Mouse (Mus musculus): ENCODE results near the gene Stpg1. TPM values are rescaled to one million over a fixed set of nuclear protein-coding genes. Genes with fewer than 3 reads are reported as not detected.
A peak's percentile ranks its signal among the peaks of the same experiment; 100 is the strongest.

The Stpg1 gene
- polyA plus RNA-seq, 1 experiment from 2014 or later, result 0.21 TPM

GRCm38 (mm10) chr4:135493691-135494520, 684 bp upstream of the Stpg1 start:
- peak overlapping the region; percentile 58; the same call in 1 of the 2 replicates for H3K9ac ChIP-seq (replicated peaks)
- H3K4me2 ChIP-seq, result peak overlapping the region; percentile 97
- H3K9me3 ChIP-seq, result no peaks in the 10 kb centered on the region
- ATAC-seq (ENCODE audit: insufficient number of reproducible peaks, insufficient read depth, low FRiP score, low TSS enrichment, low read depth), result no peak
- peak overlapping the region; percentile 63 for H3K4me3 ChIP-seq (replicated peaks)
- peaks cover 18% of the 10 kb centered on the region for H3K4me1 ChIP-seq (replicated peaks)
- H3K36me3 ChIP-seq, result peaks cover 9% of the 10 kb centered on the region
- no peak overlapping the region for H3K27ac ChIP-seq
- WGBS, result 2% methylated on average over 33 of the region's 33 CpGs
- peaks cover 21% of the 10 kb centered on the region; the same call in 1 of the 2 replicates for H3K27me3 ChIP-seq

- Histone ChIP-seq H3K9me3 (peaks cover under 1% of the 10 kb centered on the region), H3K27ac (no peak overlapping the region), H3K36me3 (peaks cover 4% of the 10 kb centered on the region; the same call in 1 of the 2 replicates), H3K4me3 (replicated peaks) (peak overlapping the region; percentile 63), H3K9ac (replicated peaks) (no peak overlapping the region), H3K4me2 (peak overlapping the region; percentile 97), H3K4me1 (replicated peaks) (peaks cover 18% of the 10 kb centered on the region), H3K27me3 (peaks cover 21% of the 10 kb centered on the region; the same call in 1 of the 2 replicates)
- WGBS, result 17% methylated on average over 9 of the region's 9 CpGs
- no peak for ATAC-seq (ENCODE audit: insufficient number of reproducible peaks, insufficient read depth, low FRiP score, low TSS enrichment, low read depth)
Measured at GRCm38 (mm10) chr4:135495397-135495791, 804 bp downstream of the Stpg1 start.

- no peak overlapping the region for H3K4me3 ChIP-seq (replicated peaks)
- 17% methylated on average over 18 of the region's 18 CpGs for WGBS
Measured at GRCm38 (mm10) chr4:135495810-135496209, 1.2 kb downstream of the Stpg1 start.

DNA sequence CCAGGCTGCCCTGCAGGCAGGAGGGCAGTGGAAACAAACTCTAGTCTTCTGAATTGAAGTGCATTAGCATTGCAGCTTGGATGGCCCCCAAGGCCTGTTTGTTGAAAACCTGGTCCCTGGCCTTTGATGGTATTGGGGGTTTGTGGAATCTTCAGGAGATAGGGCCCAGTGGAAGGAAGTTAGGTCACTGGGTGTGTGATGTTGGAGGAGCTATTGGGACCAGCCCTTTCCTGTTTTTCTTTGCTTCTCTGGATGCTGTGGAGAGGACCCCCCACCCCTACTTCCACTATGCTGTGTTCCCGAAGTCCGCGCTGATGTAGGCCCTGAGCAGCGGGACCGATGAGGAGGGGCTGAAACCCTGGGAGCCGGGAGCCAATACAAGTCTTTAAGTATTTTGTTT, 3.5 kb downstream of the Stpg1 start:
- Histone ChIP-seq H3K4me3 (replicated peaks) (no peak overlapping the region), H3K27ac (no peak overlapping the region), H3K9me3 (peaks cover 8% of the 10 kb centered on the region), H3K36me3 (no peaks in the 10 kb centered on the region), H3K27me3 (peaks cover 17% of the 10 kb centered on the region; the same call in 1 of the 2 replicates), H3K4me1 (replicated peaks) (peaks cover 21% of the 10 kb centered on the region), H3K9ac (replicated peaks) (no peak overlapping the region), H3K4me2 (no peak overlapping the region)
- ATAC-seq (ENCODE audit: insufficient number of reproducible peaks, insufficient read depth, low FRiP score, low TSS enrichment, low read depth), result no peak
- 84% methylated on average over 6 of the region's 6 CpGs for WGBS

More at GRCm38 (mm10) chr4:135495810-135496209, 1.2 kb downstream of the Stpg1 start:
- peak overlapping the region; percentile 97 for H3K4me2 ChIP-seq
- no peak overlapping the region for H3K27ac ChIP-seq
- H3K36me3 ChIP-seq, result no peaks in the 10 kb centered on the region
- H3K9ac ChIP-seq (replicated peaks), result no peak overlapping the region
- peaks cover 18% of the 10 kb centered on the region for H3K4me1 ChIP-seq (replicated peaks)
- H3K27me3 ChIP-seq, result peaks cover 21% of the 10 kb centered on the region; the same call in 1 of the 2 replicates
- H3K9me3 ChIP-seq, result peaks cover 5% of the 10 kb centered on the region
- ATAC-seq (ENCODE audit: insufficient number of reproducible peaks, insufficient read depth, low FRiP score, low TSS enrichment, low read depth), result no peak

- no peak for ATAC-seq (ENCODE audit: insufficient number of reproducible peaks, insufficient read depth, low FRiP score, low TSS enrichment, low read depth)
- Histone ChIP-seq H3K36me3 (no peaks in the 10 kb centered on the region), H3K4me1 (replicated peaks) (peaks cover 14% of the 10 kb centered on the region), H3K27me3 (peaks cover 11% of the 10 kb centered on the region; the same call in 1 of the 2 replicates), H3K9ac (replicated peaks) (no peak overlapping the region), H3K9me3 (peaks cover 8% of the 10 kb centered on the region), H3K4me3 (replicated peaks) (no peak overlapping the region), H3K27ac (no peak overlapping the region), H3K4me2 (no peak overlapping the region)
- 76% methylated on average over 3 of the region's 3 CpGs for WGBS
Measured at GRCm38 (mm10) chr4:135499831-135500230, 5.2 kb downstream of the Stpg1 start.

- H3K36me3 ChIP-seq, result no peaks in the 10 kb centered on the region
- ATAC-seq (ENCODE audit: insufficient number of reproducible peaks, insufficient read depth, low FRiP score, low TSS enrichment, low read depth), result no peak
- 66% methylated on average over 4 of the region's 4 CpGs for WGBS
- H3K4me1 ChIP-seq (replicated peaks), result peaks cover 3% of the 10 kb centered on the region; the same call in 1 of the 2 replicates
- H3K27me3 ChIP-seq, result no peaks in the 10 kb centered on the region
- H3K9ac ChIP-seq (replicated peaks), result no peak overlapping the region
- no peak overlapping the region for H3K4me3 ChIP-seq (replicated peaks)
- peaks cover 8% of the 10 kb centered on the region for H3K9me3 ChIP-seq
- H3K4me2 ChIP-seq, result no peak overlapping the region
- no peak overlapping the region for H3K27ac ChIP-seq
Measured at GRCm38 (mm10) chr4:135501587-135501986, 7.0 kb downstream of the Stpg1 start.

DNA sequence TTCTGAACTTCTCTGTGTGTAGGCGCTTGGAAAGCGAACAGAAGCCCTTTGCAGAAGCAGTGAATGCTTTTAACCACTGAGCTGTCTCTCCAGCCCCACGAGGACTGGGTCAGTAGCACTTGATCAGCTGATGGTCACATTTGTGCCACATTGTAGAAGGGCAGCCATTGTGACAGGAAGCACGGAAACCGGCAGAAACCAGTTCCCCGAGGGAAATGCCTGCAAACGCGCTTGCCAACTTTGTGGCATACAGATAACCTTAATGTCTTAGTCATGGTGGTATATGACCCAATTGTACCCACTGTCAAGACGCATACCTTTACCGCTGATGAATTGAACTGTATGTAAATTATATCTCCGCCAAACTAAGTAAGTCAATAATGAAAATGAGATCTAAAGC, 11.2 kb downstream of the Stpg1 start:
- H3K4me2 ChIP-seq, result no peak overlapping the region
- no peak overlapping the region for H3K9ac ChIP-seq (replicated peaks)
- ATAC-seq (ENCODE audit: insufficient number of reproducible peaks, insufficient read depth, low FRiP score, low TSS enrichment, low read depth), result no peak
- H3K4me1 ChIP-seq (replicated peaks), result peaks cover 22% of the 10 kb centered on the region
- H3K9me3 ChIP-seq, result peaks cover 3% of the 10 kb centered on the region; the same call in 1 of the 2 replicates
- H3K27ac ChIP-seq, result no peak overlapping the region
- H3K27me3 ChIP-seq, result no peaks in the 10 kb centered on the region
- H3K4me3 ChIP-seq (replicated peaks), result no peak overlapping the region
- H3K36me3 ChIP-seq, result no peaks in the 10 kb centered on the region
- 86% methylated on average over 11 of the region's 11 CpGs for WGBS

GRCm38 (mm10) chr4:135507547-135508350, 13.2 kb downstream of the Stpg1 start:
- WGBS, result 12% methylated on average over 22 of the region's 22 CpGs
- Histone ChIP-seq H3K4me1 (replicated peaks) (peaks cover 22% of the 10 kb centered on the region), H3K9me3 (no peaks in the 10 kb centered on the region), H3K4me3 (replicated peaks) (peak overlapping the region; percentile 25), H3K4me2 (peak overlapping the region; percentile 54), H3K27me3 (no peaks in the 10 kb centered on the region), H3K27ac (no peak overlapping the region), H3K36me3 (no peaks in the 10 kb centered on the region), H3K9ac (replicated peaks) (peak overlapping the region; percentile 27; the same call in 1 of the 2 replicates)
- no peak for ATAC-seq (ENCODE audit: insufficient number of reproducible peaks, insufficient read depth, low FRiP score, low TSS enrichment, low read depth)

- Histone ChIP-seq H3K9me3 (no peaks in the 10 kb centered on the region), H3K9ac (replicated peaks) (no peak overlapping the region), H3K27ac (no peak overlapping the region), H3K4me2 (peak overlapping the region; percentile 55), H3K36me3 (no peaks in the 10 kb centered on the region), H3K4me1 (replicated peaks) (peaks cover 19% of the 10 kb centered on the region), H3K27me3 (no peaks in the 10 kb centered on the region), H3K4me3 (replicated peaks) (0 out of 2 replicates have a peak overlapping the region, but pooled peaks have one; percentile 15)
- 12% methylated on average over 13 of the region's 13 CpGs for WGBS
- ATAC-seq (ENCODE audit: insufficient number of reproducible peaks, insufficient read depth, low FRiP score, low TSS enrichment, low read depth), result no peak; the same call in 1 of the 2 replicates
Measured at GRCm38 (mm10) chr4:135508419-135509039, 13.9 kb downstream of the Stpg1 start.

DNA sequence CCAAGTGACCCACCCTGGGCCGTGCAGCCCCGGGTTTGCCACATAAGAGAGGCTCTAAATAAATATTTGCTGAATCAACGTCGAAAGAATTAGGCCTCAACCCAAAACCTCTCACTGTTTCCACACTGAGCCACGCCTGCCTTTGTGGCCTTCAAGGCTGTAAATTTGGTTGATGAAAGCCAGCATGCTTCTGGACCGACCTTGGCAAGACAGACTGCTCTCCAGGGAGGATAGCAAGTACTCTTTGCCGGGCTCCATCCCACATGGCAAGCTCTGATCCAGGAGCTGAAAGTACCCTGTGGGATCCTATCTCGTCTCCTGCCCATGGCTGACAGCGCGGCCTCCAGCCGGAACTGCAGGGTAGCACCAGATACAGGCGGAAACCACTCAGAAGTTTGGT, 14.9 kb downstream of the Stpg1 start:
- Histone ChIP-seq H3K4me3 (replicated peaks) (no peak overlapping the region), H3K36me3 (no peaks in the 10 kb centered on the region), H3K4me2 (no peak overlapping the region), H3K4me1 (replicated peaks) (peaks cover 19% of the 10 kb centered on the region), H3K27ac (no peak overlapping the region), H3K9ac (replicated peaks) (no peak overlapping the region), H3K9me3 (no peaks in the 10 kb centered on the region), H3K27me3 (no peaks in the 10 kb centered on the region)
- 57% methylated on average over 12 of the region's 12 CpGs for WGBS
- no peak for ATAC-seq (ENCODE audit: insufficient number of reproducible peaks, insufficient read depth, low FRiP score, low TSS enrichment, low read depth)

DNA sequence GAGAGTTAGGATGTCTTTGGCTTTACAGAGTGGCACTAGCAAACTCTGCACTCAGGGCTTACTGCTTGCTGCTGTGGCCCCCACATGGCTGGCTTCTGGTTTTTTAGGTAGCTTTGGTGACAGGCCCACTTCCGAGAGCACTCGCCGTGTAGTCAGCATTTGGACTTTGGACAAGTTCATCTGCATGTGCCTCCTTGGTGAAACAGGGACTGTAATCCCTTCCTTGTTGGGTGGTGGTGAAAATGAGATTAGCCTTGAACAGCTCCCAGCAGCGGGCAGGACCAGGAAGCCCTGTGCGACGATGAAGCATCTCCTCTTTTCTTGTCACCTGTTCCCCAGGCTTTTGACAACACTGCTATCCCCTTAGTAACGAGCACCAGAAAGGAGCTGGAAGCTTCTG, 19.3 kb downstream of the Stpg1 start:
- no peak overlapping the region for H3K4me2 ChIP-seq
- no peak overlapping the region for H3K27ac ChIP-seq
- H3K4me1 ChIP-seq (replicated peaks), result peaks cover 9% of the 10 kb centered on the region
- H3K27me3 ChIP-seq, result no peaks in the 10 kb centered on the region
- H3K9me3 ChIP-seq, result no peaks in the 10 kb centered on the region
- WGBS, result 85% methylated on average over 7 of the region's 7 CpGs
- no peaks in the 10 kb centered on the region for H3K36me3 ChIP-seq
- H3K9ac ChIP-seq (replicated peaks), result no peak overlapping the region
- no peak for ATAC-seq (ENCODE audit: insufficient number of reproducible peaks, insufficient read depth, low FRiP score, low TSS enrichment, low read depth)
- H3K4me3 ChIP-seq (replicated peaks), result no peak overlapping the region

Measured in limb, embryonic 12.5 days (tissue).